Mouse (Mus musculus) ovary, adult 2 months (tissue): Measurements from ENCODE around the gene Alg11. TPM values are rescaled to one million over a fixed set of nuclear protein-coding genes. Genes with fewer than 3 reads are reported as not detected.

Source experiments
- polyA plus RNA-seq: library from polyadenylated mRNA; depleted of rRNA; stranded (reverse); fragments of >200 nt; gene quantifications from 2 replicates; pipeline ENCODE4 v1.2.3, GENCODE M21; 2012; rRNA removed

The Alg11 gene
- polyA plus RNA-seq: 3.5 and 4.8 TPM in 2 replicates

GRCm38 (mm10) chr8:22060446-22060889 lies at the start of gene Alg11:
Gene Alg11 (plus strand): TSS chr8:22060721.

GRCm38 (mm10) chr8:22059821-22060445 lies 588 bp upstream of the Alg11 start, which contains the start of gene Atp7b:
Gene Atp7b (minus strand): TSS chr8:22060305.

Other genes with a start within 250 kb of the Alg11 start
- gene Defb50, start 237.2 kb upstream of the Alg11 start, polyA plus RNA-seq: not detected in 2 replicates
- not detected in 2 replicates for gene Defb2, start 220.8 kb upstream of the Alg11 start, polyA plus RNA-seq
- gene Defb10, start 201.8 kb upstream of the Alg11 start, polyA plus RNA-seq: not detected in 2 replicates
- gene Defb9, start 175.3 kb upstream of the Alg11 start, polyA plus RNA-seq: not detected in 2 replicates
- gene Defb11, start 154.3 kb upstream of the Alg11 start, polyA plus RNA-seq: not detected in 2 replicates
- not detected in 2 replicates for gene Defb15, start 128.0 kb upstream of the Alg11 start, polyA plus RNA-seq
- gene Defb35, start 122.4 kb upstream of the Alg11 start, polyA plus RNA-seq: not detected in 2 replicates
- not detected in 2 replicates for gene Defb13, start 114.0 kb upstream of the Alg11 start, polyA plus RNA-seq
- 0.35 and 0.60 TPM in 2 replicates for gene Fam90a1a, start 102.0 kb upstream of the Alg11 start, polyA plus RNA-seq
- gene Ccdc70, start 90.9 kb upstream of the Alg11 start, polyA plus RNA-seq: not detected in 2 replicates
- 0.20 and 0.31 TPM in 2 replicates for gene Atp7b, start 416 bp upstream of the Alg11 start, polyA plus RNA-seq
- 1.3 and 2.0 TPM in 2 replicates for gene Nek5, start 64.3 kb downstream of the Alg11 start, polyA plus RNA-seq
- gene Nek3, start 105.7 kb downstream of the Alg11 start, polyA plus RNA-seq: 0.88 and 1.4 TPM in 2 replicates
- gene Ckap2, start 125.1 kb downstream of the Alg11 start, polyA plus RNA-seq: 2.8 and 3.6 TPM in 2 replicates
- 6.0 and 8.2 TPM in 2 replicates for gene Vps36, start 132.1 kb downstream of the Alg11 start, polyA plus RNA-seq
- gene Thsd1, start 166.6 kb downstream of the Alg11 start, polyA plus RNA-seq: 5.4 and 6.3 TPM in 2 replicates
- gene Tpte, start 222.7 kb downstream of the Alg11 start, polyA plus RNA-seq: 0.06 TPM in 1 of 2 replicates, not detected in the other